Mouse (Mus musculus) stomach, postnatal 0 days (tissue): Measurements from ENCODE around the gene Muc4.

ENCODE experiments used
- CTCF ChIP-seq: IDR thresholded peaks from 2 replicates; pipeline ENCODE4 v1.5.1; 2016; ENCODE audit warnings: antibody characterized with exemption, low read depth, mild to moderate bottlenecking, moderate library complexity
- EP300 ChIP-seq: optimal IDR thresholded peaks from 2 replicates; pipeline ENCODE3; 2016; ENCODE audit warnings: antibody characterized with exemption

- TF ChIP-seq CTCF (no peak), EP300 (no peak)
Measured at GRCm38 (mm10) chr16:32713556-32713955, 22.1 kb upstream of the Muc4 start.
